Mouse (Mus musculus): ENCODE measurements around the gene Kdm1a. TPM values are rescaled to one million over a fixed set of nuclear protein-coding genes. Genes with fewer than 3 reads are reported as not detected.

Kdm1a gene
- polyA plus RNA-seq, 1 experiment from 2014 or later = 102 TPM

DNA sequence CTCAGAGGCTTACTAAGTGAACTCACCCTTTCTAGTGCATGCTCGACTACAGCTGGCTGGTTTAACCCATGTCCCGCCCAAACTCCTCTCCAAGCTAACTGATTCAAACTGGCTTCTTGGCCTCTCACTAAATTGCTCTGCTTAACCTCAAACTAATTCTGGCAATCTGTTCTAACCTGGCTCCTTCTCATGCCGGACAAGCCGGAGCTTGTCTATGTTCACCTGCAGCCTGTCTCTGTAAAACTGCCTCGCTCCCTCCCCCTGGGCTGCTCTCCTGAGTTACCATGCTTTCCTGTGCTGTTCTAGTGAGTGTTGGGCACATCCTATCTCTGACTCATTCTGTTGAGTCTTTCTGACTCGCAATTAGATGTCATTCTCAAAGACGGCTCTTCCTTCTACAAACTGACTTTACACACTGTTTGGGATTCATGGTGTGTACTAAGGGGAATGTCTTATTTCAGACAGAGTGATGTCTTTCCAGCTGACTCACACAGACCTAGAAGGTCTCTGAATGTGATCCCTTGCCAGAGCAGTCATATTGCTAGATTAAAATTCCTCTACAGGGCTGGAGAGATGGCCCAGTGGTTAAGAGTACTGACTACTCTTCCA is 4.2 kb downstream of the Kdm1a start:
- Histone ChIP-seq H3K36me3 (ENCODE audit: control insufficient read depth, insufficient read depth, low read length) (no peaks in the 10 kb centered on the region), H3K4me2 (ENCODE audit: low read depth) (no peak overlapping the region), H3K27me3 (ENCODE audit: control insufficient read depth, insufficient read depth, low read length) (no peaks in the 10 kb centered on the region), H3K4me3 (ENCODE audit: low read depth, low read length) (no peak overlapping the region), H3K4me1 (ENCODE audit: control insufficient read depth, insufficient read depth, low read length) (peaks cover 4% of the 10 kb centered on the region; the same call in 1 of the 2 replicates), H3K9me3 (ENCODE audit: control insufficient read depth, low read length) (no peaks in the 10 kb centered on the region), H3K27ac (ENCODE audit: low read depth, low read length) (no peak overlapping the region), H3K9ac (ENCODE audit: low read length) (no peak overlapping the region)
- 94% methylated on average over 7 of the region's 7 CpGs for WGBS
- ATAC-seq (ENCODE audit: insufficient read depth, low FRiP score, low TSS enrichment) = no peak
- no peak for DNase-seq (ENCODE audit: low spot score)

DNA sequence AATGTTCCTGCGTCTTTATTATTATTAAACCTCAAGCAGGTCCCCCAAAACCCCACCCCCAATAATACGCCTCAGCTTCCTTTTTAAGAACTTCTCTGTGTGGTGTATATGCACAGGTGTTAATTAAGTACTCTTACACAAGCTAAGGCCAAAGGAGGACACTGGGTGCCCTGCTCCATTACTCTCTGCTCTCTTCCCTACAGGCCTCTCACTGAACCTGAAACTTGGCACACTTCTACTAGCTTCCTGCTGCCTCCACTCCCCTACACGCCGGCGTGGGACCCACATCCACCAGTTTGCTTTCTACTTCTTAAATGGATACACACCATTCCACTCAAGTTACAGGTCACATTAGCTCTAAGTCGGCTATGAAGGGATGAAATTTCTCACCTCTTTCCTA is 7.3 kb downstream of the Kdm1a start:
- no peak for DNase-seq (ENCODE audit: low spot score)
- H3K27ac ChIP-seq (ENCODE audit: low read depth, low read length) = no peak overlapping the region
- H3K4me1 ChIP-seq (ENCODE audit: control insufficient read depth, insufficient read depth, low read length) = no peaks in the 10 kb centered on the region
- no peak for ATAC-seq (ENCODE audit: insufficient read depth, low FRiP score, low TSS enrichment)
- no peaks in the 10 kb centered on the region for H3K27me3 ChIP-seq (ENCODE audit: control insufficient read depth, insufficient read depth, low read length)
- H3K9ac ChIP-seq (ENCODE audit: low read length) = no peak overlapping the region
- no peak overlapping the region for H3K4me2 ChIP-seq (ENCODE audit: low read depth)
- 90% methylated on average over 6 of the region's 6 CpGs for WGBS
- no peak overlapping the region for H3K4me3 ChIP-seq (ENCODE audit: low read depth, low read length)
- 0 out of 2 replicates have a peak, but pooled peaks cover under 1% of the 10 kb centered on the region for H3K36me3 ChIP-seq (ENCODE audit: control insufficient read depth, insufficient read depth, low read length)
- no peaks in the 10 kb centered on the region for H3K9me3 ChIP-seq (ENCODE audit: control insufficient read depth, low read length)

GRCm38 (mm10) chr4:136594006-136594405 is 8.5 kb downstream of the Kdm1a start:
- Histone ChIP-seq H3K27ac (ENCODE audit: low read depth, low read length) (no peak overlapping the region), H3K27me3 (ENCODE audit: control insufficient read depth, insufficient read depth, low read length) (no peaks in the 10 kb centered on the region), H3K4me2 (ENCODE audit: low read depth) (no peak overlapping the region), H3K9ac (ENCODE audit: low read length) (no peak overlapping the region), H3K4me3 (ENCODE audit: low read depth, low read length) (no peak overlapping the region), H3K36me3 (ENCODE audit: control insufficient read depth, insufficient read depth, low read length) (peaks cover 6% of the 10 kb centered on the region; the same call in 1 of the 2 replicates), H3K9me3 (ENCODE audit: control insufficient read depth, low read length) (no peaks in the 10 kb centered on the region), H3K4me1 (ENCODE audit: control insufficient read depth, insufficient read depth, low read length) (no peaks in the 10 kb centered on the region)
- ATAC-seq (ENCODE audit: insufficient read depth, low FRiP score, low TSS enrichment) (no peak), DNase-seq (ENCODE audit: low spot score) (no peak)
- WGBS = 85% methylated on average over 2 of the region's 2 CpGs

GRCm38 (mm10) chr4:136592111-136592510 is 10.4 kb downstream of the Kdm1a start:
- Histone ChIP-seq H3K4me2 (ENCODE audit: low read depth) (no peak overlapping the region), H3K9ac (ENCODE audit: low read length) (no peak overlapping the region), H3K4me1 (ENCODE audit: control insufficient read depth, insufficient read depth, low read length) (no peaks in the 10 kb centered on the region), H3K27ac (ENCODE audit: low read depth, low read length) (no peak overlapping the region), H3K4me3 (ENCODE audit: low read depth, low read length) (no peak overlapping the region), H3K9me3 (ENCODE audit: control insufficient read depth, low read length) (no peaks in the 10 kb centered on the region), H3K36me3 (ENCODE audit: control insufficient read depth, insufficient read depth, low read length) (peaks cover 6% of the 10 kb centered on the region; the same call in 1 of the 2 replicates), H3K27me3 (ENCODE audit: control insufficient read depth, insufficient read depth, low read length) (no peaks in the 10 kb centered on the region)
- DNase-seq (ENCODE audit: low spot score) (no peak), ATAC-seq (ENCODE audit: insufficient read depth, low FRiP score, low TSS enrichment) (no peak)
- 76% methylated on average over 4 of the region's 4 CpGs for WGBS

- no peak overlapping the region for H3K27ac ChIP-seq (ENCODE audit: low read depth, low read length)
- no peaks in the 10 kb centered on the region for H3K9me3 ChIP-seq (ENCODE audit: control insufficient read depth, low read length)
- no peaks in the 10 kb centered on the region for H3K4me1 ChIP-seq (ENCODE audit: control insufficient read depth, insufficient read depth, low read length)
- no peaks in the 10 kb centered on the region for H3K27me3 ChIP-seq (ENCODE audit: control insufficient read depth, insufficient read depth, low read length)
- DNase-seq (ENCODE audit: low spot score) = no peak
- 95% methylated on average over 4 of the region's 4 CpGs for WGBS
- H3K4me3 ChIP-seq (ENCODE audit: low read depth, low read length) = no peak overlapping the region
- H3K9ac ChIP-seq (ENCODE audit: low read length) = no peak overlapping the region
- no peak for ATAC-seq (ENCODE audit: insufficient read depth, low FRiP score, low TSS enrichment)
- peaks cover 6% of the 10 kb centered on the region; the same call in 1 of the 2 replicates for H3K36me3 ChIP-seq (ENCODE audit: control insufficient read depth, insufficient read depth, low read length)
- no peak overlapping the region for H3K4me2 ChIP-seq (ENCODE audit: low read depth)
Observed at GRCm38 (mm10) chr4:136588003-136588402, 14.5 kb downstream of the Kdm1a start.

DNA sequence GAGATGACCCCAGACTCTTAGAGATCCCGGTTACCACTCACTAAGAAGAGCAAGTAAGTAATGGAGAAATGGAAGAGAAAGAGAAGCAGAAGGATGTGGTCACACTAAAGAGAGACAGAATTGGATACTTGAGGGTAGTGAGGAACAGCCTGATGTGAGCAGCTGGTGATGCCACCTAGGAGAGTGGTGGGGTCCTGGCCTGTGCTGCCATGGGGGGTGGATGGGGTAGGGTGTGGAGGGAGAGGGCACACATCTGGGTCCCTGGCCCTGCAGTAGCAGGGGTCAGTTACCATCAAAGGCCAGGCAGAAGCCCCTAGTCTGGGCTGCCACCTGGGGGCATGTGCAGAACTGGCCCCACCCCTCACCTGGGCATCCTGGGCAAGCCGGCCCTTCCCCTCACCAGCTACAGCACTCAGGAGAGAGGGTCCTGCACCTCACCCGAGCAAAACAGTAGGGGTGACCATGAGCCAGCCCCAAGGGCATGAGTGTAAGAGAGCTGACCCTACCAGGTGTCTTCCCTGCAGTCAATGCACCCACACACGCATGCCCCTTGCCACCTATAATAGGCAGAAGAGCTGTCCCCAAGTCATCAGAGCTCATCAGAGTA is 15.2 kb downstream of the Kdm1a start:
- ATAC-seq (ENCODE audit: insufficient read depth, low FRiP score, low TSS enrichment) = no peak
- H3K4me3 ChIP-seq (ENCODE audit: low read depth, low read length) = no peak overlapping the region

GRCm38 (mm10) chr4:136581885-136582284 is 20.6 kb downstream of the Kdm1a start:
- DNase-seq (ENCODE audit: low spot score) = no peak
- ATAC-seq (ENCODE audit: insufficient read depth, low FRiP score, low TSS enrichment) = no peak
- WGBS = 89% methylated on average over 3 of the region's 3 CpGs

More for the DNA sequence above, 15.2 kb downstream of the Kdm1a start:
- no peak for DNase-seq (ENCODE audit: low spot score)
- Histone ChIP-seq H3K36me3 (ENCODE audit: control insufficient read depth, insufficient read depth, low read length) (peaks cover 6% of the 10 kb centered on the region; the same call in 1 of the 2 replicates), H3K9ac (ENCODE audit: low read length) (no peak overlapping the region), H3K9me3 (ENCODE audit: control insufficient read depth, low read length) (no peaks in the 10 kb centered on the region), H3K27me3 (ENCODE audit: control insufficient read depth, insufficient read depth, low read length) (no peaks in the 10 kb centered on the region), H3K4me1 (ENCODE audit: control insufficient read depth, insufficient read depth, low read length) (no peaks in the 10 kb centered on the region), H3K27ac (ENCODE audit: low read depth, low read length) (no peak overlapping the region), H3K4me2 (ENCODE audit: low read depth) (no peak overlapping the region)
- 81% methylated on average over 4 of the region's 4 CpGs for WGBS

DNA sequence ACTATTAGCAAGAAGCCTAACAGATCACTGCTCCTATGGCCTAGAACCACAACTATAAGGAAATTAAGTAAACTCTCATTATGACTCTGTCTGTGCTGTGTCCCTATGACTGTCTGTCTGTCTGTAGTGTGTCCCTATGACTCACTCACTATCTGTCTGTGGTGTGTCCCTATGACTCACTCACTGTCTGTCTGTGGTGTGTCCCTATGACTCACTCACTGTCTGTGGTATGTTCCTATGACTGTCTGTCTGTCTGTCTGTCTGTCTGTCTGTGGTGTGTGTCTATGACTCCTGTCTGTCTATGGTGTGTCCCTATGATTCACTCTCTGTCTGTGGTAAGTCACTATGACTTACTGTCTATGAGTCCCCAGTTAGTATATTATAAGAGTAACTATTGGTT is 32.5 kb downstream of the Kdm1a start:
- H3K36me3 ChIP-seq (ENCODE audit: control insufficient read depth, insufficient read depth, low read length) = peaks cover 10% of the 10 kb centered on the region; the same call in 1 of the 2 replicates
- H3K9ac ChIP-seq (ENCODE audit: low read length) = no peak overlapping the region
- no peak overlapping the region for H3K4me2 ChIP-seq (ENCODE audit: low read depth)
- no peak overlapping the region for H3K4me3 ChIP-seq (ENCODE audit: low read depth, low read length)
- DNase-seq (ENCODE audit: low spot score) (no peak), ATAC-seq (ENCODE audit: insufficient read depth, low FRiP score, low TSS enrichment) (no peak)
- no peak overlapping the region for H3K27ac ChIP-seq (ENCODE audit: low read depth, low read length)
- H3K4me1 ChIP-seq (ENCODE audit: control insufficient read depth, insufficient read depth, low read length) = no peaks in the 10 kb centered on the region
- no peaks in the 10 kb centered on the region for H3K9me3 ChIP-seq (ENCODE audit: control insufficient read depth, low read length)
- no peaks in the 10 kb centered on the region for H3K27me3 ChIP-seq (ENCODE audit: control insufficient read depth, insufficient read depth, low read length)

More at GRCm38 (mm10) chr4:136581885-136582284, 20.6 kb downstream of the Kdm1a start:
- no peak overlapping the region for H3K4me2 ChIP-seq (ENCODE audit: low read depth)
- H3K4me1 ChIP-seq (ENCODE audit: control insufficient read depth, insufficient read depth, low read length) = no peaks in the 10 kb centered on the region
- no peaks in the 10 kb centered on the region for H3K27me3 ChIP-seq (ENCODE audit: control insufficient read depth, insufficient read depth, low read length)
- no peaks in the 10 kb centered on the region for H3K36me3 ChIP-seq (ENCODE audit: control insufficient read depth, insufficient read depth, low read length)
- H3K27ac ChIP-seq (ENCODE audit: low read depth, low read length) = no peak overlapping the region
- no peak overlapping the region for H3K4me3 ChIP-seq (ENCODE audit: low read depth, low read length)
- H3K9me3 ChIP-seq (ENCODE audit: control insufficient read depth, low read length) = no peaks in the 10 kb centered on the region
- no peak overlapping the region for H3K9ac ChIP-seq (ENCODE audit: low read length)

- Histone ChIP-seq H3K9ac (ENCODE audit: low read length) (no peak overlapping the region), H3K4me1 (ENCODE audit: control insufficient read depth, insufficient read depth, low read length) (no peaks in the 10 kb centered on the region), H3K27ac (ENCODE audit: low read depth, low read length) (no peak overlapping the region), H3K4me2 (ENCODE audit: low read depth) (no peak overlapping the region), H3K36me3 (ENCODE audit: control insufficient read depth, insufficient read depth, low read length) (peaks cover 14% of the 10 kb centered on the region; the same call in 1 of the 2 replicates), H3K4me3 (ENCODE audit: low read depth, low read length) (no peak overlapping the region), H3K27me3 (ENCODE audit: control insufficient read depth, insufficient read depth, low read length) (no peaks in the 10 kb centered on the region), H3K9me3 (ENCODE audit: control insufficient read depth, low read length) (no peaks in the 10 kb centered on the region)
- no peak for DNase-seq (ENCODE audit: low spot score)
- ATAC-seq (ENCODE audit: insufficient read depth, low FRiP score, low TSS enrichment) = no peak
- WGBS = 88% methylated on average over 3 of the region's 3 CpGs
Observed at GRCm38 (mm10) chr4:136568629-136569028, 33.9 kb downstream of the Kdm1a start.
